Mouse (Mus musculus): ENCODE measurements at regions not wholly inside any gene's neighbourhood (a gene's known extent, or its start where the extent isn't known, plus 50 kb on each side); places are given as distances from the start of the nearest gene placed in this dataset.

- Histone ChIP-seq H3K9ac (replicated peaks) (no peak overlapping the region), H3K4me1 (ENCODE audit: insufficient read depth) (no peaks in the 10 kb centered on the region), H3K27ac (ENCODE audit: low read depth) (no peak overlapping the region), H3K4me3 (ENCODE audit: low read depth, low read length) (no peak overlapping the region), H3K4me2 (ENCODE audit: low read depth, low read length) (no peak overlapping the region), H3K9me3 (ENCODE audit: low read length) (no peaks in the 10 kb centered on the region), H3K27me3 (ENCODE audit: insufficient read depth, low read length) (no peaks in the 10 kb centered on the region), H3K36me3 (replicated peaks; ENCODE audit: insufficient read depth, low read length) (no peaks in the 10 kb centered on the region)
- ATAC-seq (no peak), DNase-seq (no peak)
- TF ChIP-seq CTCF (IDR thresholded peaks at IDR 0.05; ENCODE audit: low read depth) (no peak), EP300 (IDR thresholded peaks at IDR 0.05; ENCODE audit: low read depth) (no peak)
- 70% methylated on average over 1 of the region's 1 CpGs for WGBS (ENCODE audit: insufficient replicate concordance)
These were observed 361.0 kb upstream of the 4930412O13Rik start for GRCm38 (mm10) chr2:9520045-9520444.

GRCm38 (mm10) chr2:9525910-9526309, 355.1 kb upstream of the 4930412O13Rik start:
- Histone ChIP-seq H3K27ac (ENCODE audit: low read depth) (no peak overlapping the region), H3K4me3 (ENCODE audit: low read depth, low read length) (no peak overlapping the region), H3K27me3 (ENCODE audit: insufficient read depth, low read length) (no peaks in the 10 kb centered on the region), H3K9ac (replicated peaks) (no peak overlapping the region), H3K36me3 (replicated peaks; ENCODE audit: insufficient read depth, low read length) (no peaks in the 10 kb centered on the region), H3K4me2 (ENCODE audit: low read depth, low read length) (no peak overlapping the region), H3K4me1 (ENCODE audit: insufficient read depth) (no peaks in the 10 kb centered on the region), H3K9me3 (ENCODE audit: low read length) (no peaks in the 10 kb centered on the region)
- ATAC-seq (no peak), DNase-seq (no peak)
- 78% methylated on average over 3 of the region's 3 CpGs for WGBS (ENCODE audit: insufficient replicate concordance)
- TF ChIP-seq EP300 (IDR thresholded peaks at IDR 0.05; ENCODE audit: low read depth) (no peak), CTCF (IDR thresholded peaks at IDR 0.05; ENCODE audit: low read depth) (no peak)

GRCm38 (mm10) chr2:9535141-9535658, 345.9 kb upstream of the 4930412O13Rik start:
- no peak for DNase-seq
- no peak overlapping the region for H3K4me3 ChIP-seq (ENCODE audit: low read depth, low read length)

GRCm38 (mm10) chr2:9547771-9548590, 333.1 kb upstream of the 4930412O13Rik start:
- TF ChIP-seq EP300 (IDR thresholded peaks at IDR 0.05; ENCODE audit: low read depth) (no peak), CTCF (IDR thresholded peaks at IDR 0.05; ENCODE audit: low read depth) (no peak)
- no peaks in the 10 kb centered on the region for H3K36me3 ChIP-seq (replicated peaks; ENCODE audit: insufficient read depth, low read length)
- H3K4me1 ChIP-seq (ENCODE audit: insufficient read depth), result no peaks in the 10 kb centered on the region
- no peak overlapping the region for H3K9ac ChIP-seq (replicated peaks)
- DNase-seq, result no peak
- no peaks in the 10 kb centered on the region for H3K9me3 ChIP-seq (ENCODE audit: low read length)
- WGBS (ENCODE audit: insufficient replicate concordance), result 75% methylated on average over 10 of the region's 10 CpGs
- no peaks in the 10 kb centered on the region for H3K27me3 ChIP-seq (ENCODE audit: insufficient read depth, low read length)
- no peak for ATAC-seq
- H3K27ac ChIP-seq (ENCODE audit: low read depth), result no peak overlapping the region
- no peak overlapping the region for H3K4me2 ChIP-seq (ENCODE audit: low read depth, low read length)
- no peak overlapping the region for H3K4me3 ChIP-seq (ENCODE audit: low read depth, low read length)

More at GRCm38 (mm10) chr2:9535141-9535658, 345.9 kb upstream of the 4930412O13Rik start:
- 79% methylated on average over 2 of the region's 2 CpGs for WGBS (ENCODE audit: insufficient replicate concordance)
- Histone ChIP-seq H3K4me1 (ENCODE audit: insufficient read depth) (no peaks in the 10 kb centered on the region), H3K36me3 (replicated peaks; ENCODE audit: insufficient read depth, low read length) (no peaks in the 10 kb centered on the region), H3K9ac (replicated peaks) (no peak overlapping the region), H3K9me3 (ENCODE audit: low read length) (no peaks in the 10 kb centered on the region), H3K4me2 (ENCODE audit: low read depth, low read length) (no peak overlapping the region), H3K27me3 (ENCODE audit: insufficient read depth, low read length) (no peaks in the 10 kb centered on the region), H3K27ac (ENCODE audit: low read depth) (no peak overlapping the region)
- no peak for ATAC-seq
- TF ChIP-seq EP300 (IDR thresholded peaks at IDR 0.05; ENCODE audit: low read depth) (no peak), CTCF (IDR thresholded peaks at IDR 0.05; ENCODE audit: low read depth) (no peak)

GRCm38 (mm10) chr2:9553313-9553712, 327.7 kb upstream of the 4930412O13Rik start:
- Histone ChIP-seq H3K36me3 (replicated peaks; ENCODE audit: insufficient read depth, low read length) (no peaks in the 10 kb centered on the region), H3K4me3 (ENCODE audit: low read depth, low read length) (no peak overlapping the region), H3K4me2 (ENCODE audit: low read depth, low read length) (no peak overlapping the region), H3K9ac (replicated peaks) (no peak overlapping the region), H3K27me3 (ENCODE audit: insufficient read depth, low read length) (no peaks in the 10 kb centered on the region), H3K4me1 (ENCODE audit: insufficient read depth) (no peaks in the 10 kb centered on the region), H3K9me3 (ENCODE audit: low read length) (no peaks in the 10 kb centered on the region), H3K27ac (ENCODE audit: low read depth) (no peak overlapping the region)
- no peak for TF ChIP-seq CTCF (IDR thresholded peaks at IDR 0.05; ENCODE audit: low read depth)
- no peak for TF ChIP-seq EP300 (IDR thresholded peaks at IDR 0.05; ENCODE audit: low read depth)
- ATAC-seq (no peak), DNase-seq (no peak)

GRCm38 (mm10) chr2:9564487-9565043, 316.5 kb upstream of the 4930412O13Rik start:
- DNase-seq, result no peak
- WGBS (ENCODE audit: insufficient replicate concordance), result 62% methylated on average over 6 of the region's 6 CpGs
- H3K27me3 ChIP-seq (ENCODE audit: insufficient read depth, low read length), result no peaks in the 10 kb centered on the region
- H3K27ac ChIP-seq (ENCODE audit: low read depth), result no peak overlapping the region
- H3K4me3 ChIP-seq (ENCODE audit: low read depth, low read length), result no peak overlapping the region
- no peaks in the 10 kb centered on the region for H3K9me3 ChIP-seq (ENCODE audit: low read length)
- TF ChIP-seq CTCF (IDR thresholded peaks at IDR 0.05; ENCODE audit: low read depth) (no peak), EP300 (IDR thresholded peaks at IDR 0.05; ENCODE audit: low read depth) (no peak)
- H3K4me1 ChIP-seq (ENCODE audit: insufficient read depth), result no peaks in the 10 kb centered on the region
- H3K36me3 ChIP-seq (replicated peaks; ENCODE audit: insufficient read depth, low read length), result no peaks in the 10 kb centered on the region
- H3K9ac ChIP-seq (replicated peaks), result no peak overlapping the region
- H3K4me2 ChIP-seq (ENCODE audit: low read depth, low read length), result no peak overlapping the region
- no peak for ATAC-seq
